Mouse (Mus musculus): ENCODE data around the gene Olfr1277. TPM values are rescaled to one million over a fixed set of nuclear protein-coding genes. Genes with fewer than 3 reads are reported as not detected.

The Olfr1277 gene
- not detected for polyA plus RNA-seq (2017; shearing (Covaris generic))

GRCm38 (mm10) chr2:111274006-111274405 lies at the start of gene Olfr1277:
Olfr1277 (minus strand) TSS chr2:111274106.

DNA sequence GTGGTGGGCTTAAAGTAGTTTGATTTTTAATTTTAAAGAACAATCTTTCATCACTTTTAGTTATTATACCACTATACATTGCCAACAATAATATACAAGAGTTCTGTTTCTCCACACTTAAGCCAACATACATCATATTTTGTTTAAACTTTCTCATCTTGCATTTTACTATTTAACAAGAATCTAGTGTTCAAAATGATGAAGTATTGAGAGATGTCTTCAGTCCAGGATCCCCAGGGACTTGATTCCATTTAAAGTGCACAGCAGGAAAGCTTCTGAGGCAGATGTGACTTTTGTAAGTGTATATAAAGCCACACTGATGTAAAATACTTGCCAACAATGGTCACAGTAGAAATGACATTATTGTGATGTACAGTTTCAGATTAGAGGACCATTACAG lies 39.8 kb upstream of the Olfr1277 start, which contains the start of gene Olfr1280:
Gene Olfr1280 (plus strand): TSS at position 301 of the 400 bp plus-strand sequence.

GRCm38 (mm10) chr2:111300374-111300773 lies 26.5 kb upstream of the Olfr1277 start, which contains the start of gene Olfr1279:
Olfr1279 (plus strand) TSS chr2:111300635.

DNA sequence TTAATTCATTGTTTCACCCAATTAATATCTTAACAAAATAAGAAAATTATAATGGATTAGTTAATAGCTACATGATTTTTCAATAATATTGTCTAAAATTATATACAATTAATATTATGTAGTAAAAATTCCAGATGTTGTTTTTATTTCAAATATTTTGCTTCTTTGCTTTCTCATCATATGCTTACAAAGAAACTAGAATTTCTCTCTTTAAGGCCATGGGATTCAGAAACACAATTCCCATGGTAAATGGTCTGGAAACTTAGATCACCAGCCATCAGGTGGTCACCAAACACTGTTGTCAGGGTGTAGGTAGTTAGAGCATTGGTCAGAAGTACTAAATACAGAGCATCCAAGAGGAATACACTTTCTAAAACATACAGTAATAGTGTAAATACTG lies 15.9 kb upstream of the Olfr1277 start, which contains the start of gene Olfr1278:
Gene Olfr1278 (plus strand): TSS at position 301 of the 400 bp plus-strand sequence.

DNA sequence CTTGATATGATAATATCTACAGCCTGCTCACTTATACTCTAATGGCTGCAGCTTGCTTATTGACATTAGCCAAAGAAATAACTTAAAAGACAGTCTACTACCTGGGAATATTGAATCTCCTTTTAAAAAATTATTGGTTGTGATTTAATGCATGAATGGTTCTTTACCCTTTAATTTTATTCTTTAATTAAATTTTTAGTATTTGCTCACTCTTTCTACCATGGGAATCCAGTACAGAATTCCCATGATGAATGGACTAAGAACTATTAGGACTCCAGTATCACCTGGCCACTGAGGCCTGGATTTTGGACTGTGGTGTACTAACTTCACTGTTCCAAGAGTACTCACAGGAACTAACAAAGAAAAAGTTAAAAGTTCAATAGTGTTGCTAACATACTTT lies 19.7 kb downstream of the Olfr1277 start, which contains the start of gene Olfr1276:
Gene Olfr1276 (plus strand): TSS at position 301 of the 400 bp plus-strand sequence.

GRCm38 (mm10) chr2:111235186-111235585 lies 38.7 kb downstream of the Olfr1277 start, which contains the start of gene Olfr1275:
Olfr1275 (minus strand) TSS chr2:111235286.

DNA sequence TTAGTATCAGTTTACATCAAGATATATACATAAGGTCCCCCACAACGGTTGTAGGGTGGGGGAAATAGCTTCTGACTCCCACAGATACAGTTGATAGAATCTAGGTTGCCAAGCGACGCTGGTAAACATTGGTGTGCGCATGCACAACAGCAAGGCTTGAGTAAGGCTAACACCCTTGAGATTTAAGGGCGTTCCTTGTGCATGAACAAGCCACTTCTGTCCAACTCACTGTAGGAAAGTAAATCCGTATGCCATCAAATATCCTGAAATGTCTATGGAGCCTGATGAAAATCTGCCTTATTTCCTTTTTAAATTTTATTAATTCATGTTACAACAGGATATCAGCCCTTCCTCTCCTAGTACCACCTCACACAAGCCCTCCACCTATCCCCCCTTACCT lies 44.4 kb downstream of the Olfr1277 start, which contains the start of gene 4930430A15Rik:
Gene 4930430A15Rik (minus strand): TSS at position 101 of the 400 bp plus-strand sequence.

Other genes with a start within 250 kb of the Olfr1277 start
- gene Gm13941, start 168.1 kb downstream of the Olfr1277 start, polyA plus RNA-seq (2017; shearing (Covaris generic)): not detected
- gene Gm15130, start 121.2 kb downstream of the Olfr1277 start, polyA plus RNA-seq (2017; shearing (Covaris generic)): not detected
- not detected for gene 4930430A15Rik, start 44.5 kb downstream of the Olfr1277 start, polyA plus RNA-seq (2017; shearing (Covaris generic))
- not detected for gene Olfr1275, start 38.8 kb downstream of the Olfr1277 start, polyA plus RNA-seq (2017; shearing (Covaris generic))
- not detected for gene Olfr1276, start 19.6 kb downstream of the Olfr1277 start, polyA plus RNA-seq (2017; shearing (Covaris generic))
- gene Olfr1278, start 16.0 kb upstream of the Olfr1277 start, polyA plus RNA-seq (2017; shearing (Covaris generic)): not detected
- gene Olfr1279, start 26.5 kb upstream of the Olfr1277 start, polyA plus RNA-seq (2017; shearing (Covaris generic)): not detected
- not detected for gene Olfr1280, start 39.9 kb upstream of the Olfr1277 start, polyA plus RNA-seq (2017; shearing (Covaris generic))
- gene Olfr1281, start 52.4 kb upstream of the Olfr1277 start, polyA plus RNA-seq (2017; shearing (Covaris generic)): not detected
- not detected for gene Olfr1282, start 62.0 kb upstream of the Olfr1277 start, polyA plus RNA-seq (2017; shearing (Covaris generic))
- gene Olfr1283, start 92.7 kb upstream of the Olfr1277 start, polyA plus RNA-seq (2017; shearing (Covaris generic)): not detected
- not detected for gene Olfr1284, start 101.4 kb upstream of the Olfr1277 start, polyA plus RNA-seq (2017; shearing (Covaris generic))
- not detected for gene Olfr1286, start 149.0 kb upstream of the Olfr1277 start, polyA plus RNA-seq (2017; shearing (Covaris generic))
- gene Olfr1287, start 175.0 kb upstream of the Olfr1277 start, polyA plus RNA-seq (2017; shearing (Covaris generic)): not detected
- not detected for gene Olfr1288, start 200.0 kb upstream of the Olfr1277 start, polyA plus RNA-seq (2017; shearing (Covaris generic))
- gene Olfr1289, start 206.7 kb upstream of the Olfr1277 start, polyA plus RNA-seq (2017; shearing (Covaris generic)): not detected
- gene Olfr1290, start 219.7 kb upstream of the Olfr1277 start, polyA plus RNA-seq (2017; shearing (Covaris generic)): not detected
- gene Olfr1291-ps1, start 223.1 kb upstream of the Olfr1277 start, polyA plus RNA-seq (2017; shearing (Covaris generic)): not detected

Data from activated CD4-positive, CD25-positive, alpha-beta regulatory T cell, adult 9 weeks (primary cell).